Mouse (Mus musculus) erythroblast, embryonic 14.5 days (primary cell): ENCODE measurements at regions not wholly inside any gene's neighbourhood (a gene's known extent, or its start where the extent isn't known, plus 50 kb on each side); places are given as distances from the start of the nearest gene placed in this dataset.

Experiments used
- H3K27me3 ChIP-seq: 2 replicates; pipeline ENCODE4 v1.6.1; 2012; ENCODE audit warnings: inconsistent platforms; ENCODE audit not compliant: control insufficient read depth
- H3K36me3 ChIP-seq: 2 replicates; pipeline ENCODE4 v1.6.1; 2012; ENCODE audit warnings: mild to moderate bottlenecking, inconsistent platforms; ENCODE audit not compliant: control insufficient read depth
- H3K4me1 ChIP-seq: 2 replicates; pipeline ENCODE4 v1.6.1; 2012; ENCODE audit warnings: inconsistent platforms; ENCODE audit not compliant: control insufficient read depth
- H3K4me3 ChIP-seq: replicated peaks from 2 replicates; pipeline ENCODE3; 2012; ENCODE audit warnings: moderate library complexity, mild to moderate bottlenecking, inconsistent platforms
- H3K9me3 ChIP-seq: 2 replicates; pipeline ENCODE4 v1.6.1; 2012; ENCODE audit warnings: low read length, inconsistent platforms, mixed read lengths; ENCODE audit not compliant: control insufficient read depth
- GATA1 ChIP-seq: IDR thresholded peaks from 2 replicates; pipeline ENCODE4 v1.6.1; 2012; ENCODE audit warnings: low read length, inconsistent platforms, mixed read lengths
- TAL1 ChIP-seq: IDR thresholded peaks from 3 replicates; pipeline ENCODE4 v1.6.1; 2012; ENCODE audit warnings: low read length, inconsistent platforms, mixed read lengths

DNA sequence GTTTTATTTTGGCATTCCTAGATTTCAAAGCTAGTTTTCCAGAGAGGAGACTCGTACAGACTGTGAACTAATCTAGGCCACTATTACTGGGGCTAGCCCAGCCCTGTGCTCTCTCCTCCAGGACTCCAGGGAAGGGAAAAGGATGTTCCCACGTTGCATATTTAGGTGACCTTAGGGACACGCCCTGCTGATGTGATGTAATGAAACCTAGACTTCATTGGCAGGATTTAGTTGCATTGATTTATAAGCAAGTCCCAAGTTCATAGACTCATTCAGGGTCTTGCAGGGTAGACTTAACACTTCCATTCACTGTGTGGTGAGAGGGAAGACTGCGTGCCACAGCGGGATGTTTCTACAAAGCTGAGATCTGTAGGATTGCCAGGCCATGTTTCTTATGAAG, 58.0 kb upstream of the Serp2 start:
- Histone ChIP-seq H3K36me3 (no peaks in the 10 kb centered on the region), H3K9me3 (no peaks in the 10 kb centered on the region), H3K4me3 (no peak overlapping the region), H3K27me3 (no peaks in the 10 kb centered on the region), H3K4me1 (peaks cover 20% of the 10 kb centered on the region)
- TF ChIP-seq TAL1 (no peak), GATA1 (no peak)

DNA sequence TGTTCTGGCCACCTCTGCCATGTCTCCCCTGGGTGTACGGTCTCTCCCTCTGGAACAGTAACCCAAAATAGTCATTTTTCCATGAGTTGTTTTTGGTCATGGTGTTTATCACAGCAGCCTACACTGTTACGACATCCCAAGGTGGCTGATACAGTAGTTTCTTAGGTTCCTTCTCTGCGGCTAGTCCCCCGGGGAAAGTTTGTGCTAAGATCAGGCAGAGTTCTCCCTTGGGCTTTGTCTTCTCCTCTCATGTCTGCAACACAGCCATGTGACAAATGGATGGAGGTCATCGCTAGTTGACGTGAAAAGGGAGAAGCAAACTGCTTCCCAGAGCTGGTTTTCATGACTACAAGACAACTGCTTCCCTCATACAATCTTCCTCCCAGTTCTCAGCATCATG, 56.9 kb upstream of the Serp2 start:
- Histone ChIP-seq H3K36me3 (no peaks in the 10 kb centered on the region), H3K4me1 (peaks cover 20% of the 10 kb centered on the region), H3K9me3 (no peaks in the 10 kb centered on the region), H3K4me3 (no peak overlapping the region), H3K27me3 (no peaks in the 10 kb centered on the region)
- TF ChIP-seq TAL1: no peak

DNA sequence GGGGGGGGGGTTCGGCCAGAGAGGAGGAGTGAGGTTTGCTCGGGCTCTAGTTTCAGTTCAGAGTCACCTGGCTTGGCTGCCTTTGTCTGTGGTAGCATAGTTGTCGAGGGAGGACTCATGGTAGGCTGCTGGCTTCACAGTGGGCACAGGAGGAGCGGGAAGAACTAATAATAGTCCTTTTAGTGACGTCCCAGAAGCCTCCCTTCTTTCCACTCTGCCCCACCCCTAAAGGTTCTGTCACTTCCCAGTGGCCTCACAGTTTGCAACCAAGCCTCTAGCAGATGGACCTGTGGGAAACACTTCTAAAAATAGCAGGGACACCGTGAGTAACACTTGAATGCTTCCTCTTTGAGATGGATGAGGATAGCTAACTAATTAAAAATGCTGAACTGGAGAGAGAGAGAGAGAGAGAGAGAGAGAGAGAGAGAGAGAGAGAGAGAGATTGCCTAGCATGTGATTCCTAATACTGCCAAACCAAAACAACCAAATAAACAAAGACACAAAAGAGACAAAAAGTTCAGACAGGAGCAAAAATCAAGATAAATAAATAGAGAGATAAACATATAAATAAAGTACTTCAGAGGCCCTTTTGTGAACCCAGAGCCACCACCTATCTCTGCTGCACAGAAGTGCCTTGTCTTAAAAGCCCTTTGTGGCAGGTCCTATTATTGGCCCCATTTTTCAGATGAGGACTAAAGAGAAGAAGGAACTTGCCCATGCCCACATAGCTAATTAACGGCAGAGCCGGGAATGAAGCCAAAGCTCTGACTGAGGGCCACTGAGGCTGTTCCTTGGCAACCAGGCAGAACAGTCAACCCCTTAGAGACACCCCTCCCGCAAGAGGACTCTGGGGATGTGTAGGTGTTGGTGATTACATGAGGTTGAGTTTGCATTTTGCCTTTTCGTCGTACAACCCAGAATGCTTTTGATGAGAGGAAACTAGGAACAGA, 54.0 kb upstream of the Serp2 start:
- no peaks in the 10 kb centered on the region for H3K9me3 ChIP-seq
- no peak overlapping the region for H3K4me3 ChIP-seq
- TF ChIP-seq GATA1: no peak
- no peak for TF ChIP-seq TAL1
- H3K4me1 ChIP-seq: peaks cover 18% of the 10 kb centered on the region
- H3K27me3 ChIP-seq: no peaks in the 10 kb centered on the region
- no peaks in the 10 kb centered on the region for H3K36me3 ChIP-seq
